Mouse (Mus musculus) heart, adult 2 months (tissue): ENCODE measurements at regions not wholly inside any gene's neighbourhood (a gene's known extent, or its start where the extent isn't known, plus 50 kb on each side); places are given as distances from the start of the nearest gene placed in this dataset.

ENCODE experiments used
- DNase-seq, 2 experiments: peaks; one replicate each; pipeline ENCODE4 v3.0.0; 2021
- H3K27ac ChIP-seq: fragments of 200-600 bp; 2 replicates; pipeline ENCODE4 v1.8.1; 2022
- H3K27me3 ChIP-seq: fragments of 200-500 bp; 2 replicates; pipeline ENCODE4 v1.6.1; 2012; ENCODE audit warnings: mild to moderate bottlenecking, low read length, inconsistent platforms, mixed read lengths; ENCODE audit not compliant: control insufficient read depth, insufficient read depth
- H3K36me3 ChIP-seq: fragments of 200-500 bp; 2 replicates; pipeline ENCODE4 v1.6.1; 2012; ENCODE audit warnings: low read length, inconsistent platforms; ENCODE audit not compliant: control insufficient read depth, insufficient read depth
- H3K4me1 ChIP-seq: fragments of 200-500 bp; 2 replicates; pipeline ENCODE4 v1.6.1; 2011; ENCODE audit warnings: low read length; ENCODE audit not compliant: control insufficient read depth, insufficient read depth
- H3K4me3 ChIP-seq: fragments of 200-600 bp; 2 replicates; pipeline ENCODE4 v1.8.1; 2022
- H3K79me2 ChIP-seq: fragments of 200-500 bp; replicated peaks from 2 replicates; pipeline ENCODE4 v1.6.1; 2012; ENCODE audit warnings: mild to moderate bottlenecking, inconsistent platforms, low read length, moderate library complexity, mixed read lengths; ENCODE audit not compliant: control insufficient read depth, insufficient read depth
- H3K9ac ChIP-seq: fragments of 200-500 bp; 2 replicates; pipeline ENCODE4 v1.6.1; 2012; ENCODE audit warnings: low read depth, mild to moderate bottlenecking, control low read depth, inconsistent platforms, low read length, mixed read lengths
- CTCF ChIP-seq: fragments of 200-600 bp; IDR thresholded peaks from 2 replicates; pipeline ENCODE4 v1.8.1; 2022; ENCODE audit warnings: antibody characterized with exemption, mild to moderate bottlenecking, moderate library complexity
- EP300 ChIP-seq: fragments of 200-500 bp; IDR thresholded peaks from 2 replicates; pipeline ENCODE4 v1.6.1; 2011; ENCODE audit warnings: low read depth, low read length, control low read depth; ENCODE audit not compliant: insufficient read depth
- POLR2A ChIP-seq: fragments of 200-500 bp; IDR thresholded peaks from 2 replicates; pipeline ENCODE4 v1.6.1; 2011; ENCODE audit warnings: mild to moderate bottlenecking, low read depth, low read length, control low read depth; ENCODE audit not compliant: insufficient read depth
- WGBS: fragments of 180-500 bp; shearing (Covaris S2); methylation state at CpG from one replicate; pipeline ENCODE4 v1.1.7; 2018; 5-methylcytosine and 5-hydroxymethylcytosine counted together
- intact Hi-C: fragments of 180-260 bp; cut with DNase I; formaldehyde crosslinking; loops from one replicate; pipeline ENCODE4 v1.15.1; 2025

DNA sequence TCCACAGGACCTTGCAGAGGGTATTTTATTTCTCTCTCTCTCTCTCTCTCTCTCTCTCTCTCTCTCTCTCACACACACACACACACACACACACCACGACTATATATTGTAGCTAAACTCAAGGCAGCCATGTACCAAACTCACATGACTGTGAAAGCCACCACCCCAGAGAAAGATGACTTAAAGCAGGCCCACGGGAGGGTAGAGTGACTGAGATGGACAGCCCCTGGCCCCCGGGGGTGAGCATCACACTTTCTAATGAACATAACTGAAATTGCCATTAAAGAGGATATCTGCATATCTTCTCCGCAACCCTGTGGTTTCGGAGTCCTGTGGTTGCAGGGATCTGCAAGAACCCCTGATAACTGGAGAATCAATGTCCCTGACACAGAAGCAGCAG is 197.1 kb upstream of the Spdye4c start:
- no peak overlapping the region for H3K9ac ChIP-seq
- intact Hi-C loops: loop anchor here (5.0 kb wide), 1 partner anchor 82 kb away; no protein-coding TSS in a partner anchor
- 76% methylated on average over 5 of the region's 5 CpGs for WGBS
- H3K4me3 ChIP-seq: no peak overlapping the region
- DNase-seq: no peak
- no peak overlapping the region for H3K27ac ChIP-seq
- H3K4me1 ChIP-seq: peaks cover 11% of the 10 kb centered on the region
- no peaks in the 10 kb centered on the region for H3K27me3 ChIP-seq
- H3K36me3 ChIP-seq: no peaks in the 10 kb centered on the region; the same call in 1 of the 2 replicates
- no peaks in the 10 kb centered on the region for H3K79me2 ChIP-seq
- TF ChIP-seq CTCF (no peak), EP300 (no peak), POLR2A (no peak)

DNA sequence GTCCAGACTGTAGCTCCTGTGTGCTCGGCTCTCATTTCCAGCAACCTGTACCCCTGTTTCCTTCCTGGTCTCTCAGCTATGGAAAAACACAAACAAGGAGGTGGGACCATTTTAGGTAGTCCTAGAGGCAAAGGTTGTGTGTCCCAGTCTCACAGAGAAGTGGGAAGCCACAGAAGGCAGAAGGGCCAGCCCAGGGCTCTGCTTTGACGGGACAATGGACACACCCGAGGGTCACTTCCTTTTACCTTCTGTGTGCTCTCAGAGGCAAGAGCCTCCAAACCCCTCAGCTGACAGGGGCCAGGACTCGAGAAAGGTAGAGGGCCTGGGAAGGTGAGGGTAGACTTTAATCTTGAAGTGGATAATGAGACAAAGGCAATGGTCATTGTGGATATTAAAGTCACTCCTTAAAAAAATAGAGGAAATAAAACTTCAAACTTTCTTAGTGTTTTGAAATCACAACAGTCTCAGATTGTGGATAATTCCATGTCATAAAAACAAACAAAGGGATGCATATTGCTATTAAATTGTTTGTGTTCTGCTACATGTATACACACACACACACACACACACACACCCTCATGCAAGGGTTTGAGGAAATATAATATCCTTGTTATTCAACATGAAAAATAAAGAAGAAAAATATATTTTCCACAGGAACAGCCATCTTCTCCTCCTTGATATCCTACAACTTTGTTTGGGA is 195.6 kb upstream of the Spdye4c start:
- DNase-seq: peak in 1 of 2 experiments; percentile 34
- 35% methylated on average over 4 of the region's 4 CpGs for WGBS

DNA sequence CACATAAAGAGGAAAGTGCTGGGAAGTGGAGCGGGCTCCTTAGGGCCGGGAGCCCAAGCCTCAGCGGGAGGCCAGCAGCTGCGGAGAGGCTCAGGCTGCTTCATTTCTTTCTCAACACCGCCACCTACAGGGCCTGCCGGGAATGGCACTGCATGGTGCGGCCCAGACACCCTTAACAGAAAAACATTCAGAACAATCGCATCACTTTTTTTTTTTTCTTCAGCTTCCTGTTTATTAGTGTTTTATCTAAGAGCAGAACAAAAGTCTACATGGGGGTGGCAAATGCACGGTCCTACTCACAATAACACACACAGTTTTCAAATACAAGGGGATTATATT is 195.0 kb upstream of the Spdye4c start:
- no peaks in the 10 kb centered on the region for H3K27me3 ChIP-seq
- H3K4me3 ChIP-seq: no peak overlapping the region
- DNase-seq: peak; percentile 91 to 97
- 2% methylated on average over 9 of the region's 9 CpGs for WGBS
- H3K36me3 ChIP-seq: no peaks in the 10 kb centered on the region; the same call in 1 of the 2 replicates
- H3K4me1 ChIP-seq: peaks cover 11% of the 10 kb centered on the region
- H3K27ac ChIP-seq: no peak overlapping the region
- H3K9ac ChIP-seq: no peak overlapping the region
- H3K79me2 ChIP-seq: no peaks in the 10 kb centered on the region
- TF ChIP-seq CTCF (no peak; the same call in 1 of the 2 replicates), POLR2A (no peak), EP300 (peak; percentile 94)
- intact Hi-C loops: loop anchor here (1.0 to 5.0 kb wide), 5 partner anchors 149 to 317 kb away; no protein-coding TSS in a partner anchor

More for the DNA sequence above, 195.6 kb upstream of the Spdye4c start:
- H3K4me1 ChIP-seq: peaks cover 11% of the 10 kb centered on the region
- H3K4me3 ChIP-seq: no peak overlapping the region
- intact Hi-C loops: loop anchor here (1.0 to 5.0 kb wide), 6 partner anchors 149 to 506 kb away; no protein-coding TSS in a partner anchor
- H3K79me2 ChIP-seq: no peaks in the 10 kb centered on the region
- H3K27me3 ChIP-seq: no peaks in the 10 kb centered on the region
- no peak for TF ChIP-seq EP300
- TF ChIP-seq CTCF: no peak
- TF ChIP-seq POLR2A: no peak
- no peaks in the 10 kb centered on the region; the same call in 1 of the 2 replicates for H3K36me3 ChIP-seq
- H3K9ac ChIP-seq: no peak overlapping the region
- H3K27ac ChIP-seq: no peak overlapping the region

DNA sequence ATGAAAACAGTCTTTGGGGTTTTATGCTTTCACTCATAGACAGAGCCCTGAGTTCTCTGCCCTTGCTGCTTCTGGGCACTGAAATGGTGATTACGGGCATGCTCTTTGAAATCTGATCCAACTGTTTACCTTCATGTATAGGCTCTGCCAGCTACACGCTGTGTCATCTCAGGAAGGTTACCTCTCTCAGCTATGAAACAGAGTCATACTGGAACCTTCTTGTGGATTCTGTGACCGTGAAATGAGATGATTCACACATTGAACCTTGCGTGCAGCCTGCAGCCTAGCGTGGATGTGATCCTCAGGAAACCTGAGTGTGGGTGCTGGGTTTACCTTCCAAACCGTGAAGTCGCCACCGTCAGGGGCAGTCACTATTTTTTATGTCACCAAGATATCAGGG is 189.7 kb upstream of the Spdye4c start:
- Histone ChIP-seq H3K36me3 (no peaks in the 10 kb centered on the region), H3K4me3 (no peak overlapping the region), H3K27ac (no peak overlapping the region), H3K79me2 (no peaks in the 10 kb centered on the region), H3K9ac (no peak overlapping the region), H3K27me3 (no peaks in the 10 kb centered on the region), H3K4me1 (no peaks in the 10 kb centered on the region; the same call in 1 of the 2 replicates)
- intact Hi-C loops: no loop called here
- no peak for DNase-seq
- TF ChIP-seq POLR2A: no peak
- no peak for TF ChIP-seq EP300
- TF ChIP-seq CTCF: no peak
- 94% methylated on average over 8 of the region's 8 CpGs for WGBS

DNA sequence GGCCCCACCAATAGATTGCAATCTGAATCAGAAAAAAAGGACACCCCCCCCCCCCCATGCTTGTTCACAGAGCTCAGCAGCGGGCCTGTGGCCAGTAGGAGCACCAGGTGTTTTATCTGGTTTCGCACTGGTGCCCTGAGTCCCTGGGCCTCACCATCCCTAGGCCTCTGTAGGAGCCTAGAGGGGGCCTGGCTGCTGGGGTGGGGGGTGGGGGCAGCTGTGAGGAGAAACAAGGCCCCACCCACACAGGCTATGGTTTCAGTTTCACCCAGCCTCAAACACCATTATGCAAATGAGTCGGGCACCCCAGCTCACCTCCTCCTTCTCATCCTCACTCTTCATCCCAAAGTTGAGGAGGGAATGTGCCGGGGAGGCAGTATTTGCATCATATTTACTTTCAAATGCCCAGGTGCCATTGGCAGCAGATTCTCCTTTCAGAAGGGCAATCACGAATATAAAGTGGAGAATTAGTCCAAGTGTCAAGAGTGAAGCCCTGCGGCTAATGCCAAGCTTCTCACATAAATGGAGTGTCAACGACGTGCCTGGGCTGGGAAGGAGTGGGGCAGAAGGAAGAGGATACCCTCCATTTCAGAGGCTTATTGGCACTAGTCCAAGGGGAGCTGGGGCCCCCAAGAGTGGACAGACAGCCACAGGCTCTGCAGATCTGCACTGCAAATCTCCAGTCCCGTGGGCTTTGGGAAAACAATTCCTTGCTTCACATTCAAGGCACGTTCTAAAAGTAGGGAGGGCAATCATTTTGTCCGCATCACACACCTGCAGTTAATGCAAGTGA is 187.7 kb upstream of the Spdye4c start:
- intact Hi-C loops: no loop called here

DNA sequence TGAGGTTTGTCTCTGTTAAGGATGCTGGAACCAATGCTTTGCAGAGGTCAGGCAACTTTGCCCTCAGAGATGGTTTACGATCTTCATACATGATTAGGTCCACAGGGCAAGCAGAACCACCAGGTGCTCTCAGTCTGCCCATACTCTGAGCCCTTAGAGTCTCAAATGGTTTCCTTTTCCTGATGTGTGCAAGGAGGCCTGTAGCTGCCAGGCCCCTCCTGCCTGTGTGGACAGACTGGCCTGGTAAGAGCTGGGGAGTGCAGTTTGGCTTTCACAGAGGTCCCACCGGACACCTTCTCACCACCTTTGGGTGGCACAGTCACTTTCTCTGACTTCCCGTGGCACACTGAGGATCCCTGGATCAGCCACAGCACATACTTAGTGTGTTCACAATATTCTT is 186.6 kb upstream of the Spdye4c start:
- no peaks in the 10 kb centered on the region; the same call in 1 of the 2 replicates for H3K4me1 ChIP-seq
- H3K4me3 ChIP-seq: no peak overlapping the region
- DNase-seq: no peak
- no peaks in the 10 kb centered on the region for H3K27me3 ChIP-seq
- no peaks in the 10 kb centered on the region for H3K36me3 ChIP-seq
- no peak overlapping the region for H3K9ac ChIP-seq
- no peak overlapping the region for H3K27ac ChIP-seq
- no peak for TF ChIP-seq POLR2A
- no peak for TF ChIP-seq CTCF
- TF ChIP-seq EP300: no peak
- intact Hi-C loops: no loop called here
- no peaks in the 10 kb centered on the region for H3K79me2 ChIP-seq
- WGBS: 85% methylated on average over 3 of the region's 3 CpGs

More for the DNA sequence above, 187.7 kb upstream of the Spdye4c start:
- H3K9ac ChIP-seq: no peak overlapping the region
- no peaks in the 10 kb centered on the region for H3K36me3 ChIP-seq
- H3K4me3 ChIP-seq: no peak overlapping the region
- TF ChIP-seq CTCF (no peak), POLR2A (no peak), EP300 (no peak)
- WGBS: 69% methylated on average over 11 of the region's 11 CpGs
- H3K79me2 ChIP-seq: no peaks in the 10 kb centered on the region
- no peaks in the 10 kb centered on the region for H3K27me3 ChIP-seq
- H3K4me1 ChIP-seq: no peaks in the 10 kb centered on the region; the same call in 1 of the 2 replicates
- no peak for DNase-seq
- no peak overlapping the region for H3K27ac ChIP-seq
